Mouse (Mus musculus) ES-Bruce4 (cell line): ENCODE data around the gene Ermp1. TPM values are rescaled to one million over a fixed set of nuclear protein-coding genes. Genes with fewer than 3 reads are reported as not detected.
"Not testable (repeated sequence)": the region's sequence is repeated elsewhere in the genome, so short reads cannot be mapped to it uniquely, and the experiment has no call there.

Experiments
- H3K27ac ChIP-seq: 2 replicates; pipeline ENCODE4 v1.5.1; 2012; ENCODE audit warnings: low read length, inconsistent platforms; ENCODE audit not compliant: insufficient read depth
- H3K27me3 ChIP-seq: 2 replicates; pipeline ENCODE4 v1.6.1; 2012; ENCODE audit warnings: mild to moderate bottlenecking, low read length, inconsistent platforms; ENCODE audit not compliant: control insufficient read depth, poor library complexity, insufficient read depth, severe bottlenecking
- H3K36me3 ChIP-seq: 2 replicates; pipeline ENCODE4 v1.6.1; 2012; ENCODE audit warnings: inconsistent platforms, mild to moderate bottlenecking, low read length, moderate library complexity; ENCODE audit not compliant: control insufficient read depth, poor library complexity, insufficient read depth, severe bottlenecking
- H3K4me1 ChIP-seq: one replicate; pipeline ENCODE4 v1.8.1; 2011; ENCODE audit warnings: low read length; ENCODE audit not compliant: control insufficient read depth, insufficient read depth
- H3K4me3 ChIP-seq: 2 replicates; pipeline ENCODE4 v1.5.1; 2011; ENCODE audit warnings: low read depth, mild to moderate bottlenecking, low read length
- H3K9ac ChIP-seq: 2 replicates; pipeline ENCODE4 v1.6.1; 2012; ENCODE audit warnings: low read depth, mild to moderate bottlenecking, inconsistent platforms; ENCODE audit not compliant: poor library complexity, severe bottlenecking
- H3K9me3 ChIP-seq: replicated peaks from 2 replicates; pipeline ENCODE4 v1.6.1; 2012; ENCODE audit warnings: mild to moderate bottlenecking, low read length, inconsistent platforms; ENCODE audit not compliant: control insufficient read depth, poor library complexity, insufficient read depth, severe bottlenecking
- CTCF ChIP-seq: IDR thresholded peaks from one replicate; pipeline ENCODE4 v1.8.1; 2011; ENCODE audit warnings: low read depth, low read length
- EP300 ChIP-seq: IDR thresholded peaks from 2 replicates; pipeline ENCODE4 v1.6.1; 2011; ENCODE audit warnings: low read depth, low read length; ENCODE audit not compliant: insufficient read depth
- POLR2A ChIP-seq: IDR thresholded peaks from one replicate; pipeline ENCODE4 v1.8.1; 2011; ENCODE audit warnings: low read length; ENCODE audit not compliant: insufficient read depth
- polyA plus RNA-seq: library from polyadenylated mRNA; stranded (reverse); fragments of >200 nt; gene quantifications from 2 replicates; pipeline ENCODE4 v1.2.4, GENCODE M21; 2011; ENCODE audit warnings: low read depth; ENCODE audit not compliant: missing spikeins, insufficient read depth, insufficient read length

Gene Ermp1
- polyA plus RNA-seq, 1 experiment: 67.9 TPM

DNA sequence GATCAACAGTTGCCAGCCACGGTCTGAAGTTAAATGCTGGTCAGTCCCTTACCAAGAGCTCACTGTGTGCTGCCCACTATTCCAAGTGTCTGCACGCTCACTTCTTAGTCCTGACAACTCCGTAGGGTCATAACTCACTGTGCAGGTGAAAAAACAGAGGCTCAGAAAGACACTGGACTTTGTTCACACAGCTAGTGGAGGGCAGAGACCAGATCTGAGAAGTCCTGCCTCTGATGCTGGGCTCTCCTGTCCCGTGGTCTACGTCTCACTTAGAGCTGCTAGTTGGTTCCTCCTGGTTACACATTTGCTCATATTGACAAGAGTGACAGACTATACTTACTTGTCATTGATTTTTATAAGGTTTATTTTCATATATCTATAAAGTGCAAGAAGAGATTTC lies 49.2 kb downstream of the Ermp1 start:
- Histone ChIP-seq H3K27me3 (no peaks in the 10 kb centered on the region), H3K9me3 (no peaks in the 10 kb centered on the region), H3K36me3 (peaks cover 23% of the 10 kb centered on the region), H3K9ac (no peak overlapping the region), H3K27ac (no peak overlapping the region), H3K4me1 (no peaks in the 10 kb centered on the region), H3K4me3 (no peak overlapping the region)
- TF ChIP-seq POLR2A: no peak
- no peak for TF ChIP-seq EP300
- no peak for TF ChIP-seq CTCF

DNA sequence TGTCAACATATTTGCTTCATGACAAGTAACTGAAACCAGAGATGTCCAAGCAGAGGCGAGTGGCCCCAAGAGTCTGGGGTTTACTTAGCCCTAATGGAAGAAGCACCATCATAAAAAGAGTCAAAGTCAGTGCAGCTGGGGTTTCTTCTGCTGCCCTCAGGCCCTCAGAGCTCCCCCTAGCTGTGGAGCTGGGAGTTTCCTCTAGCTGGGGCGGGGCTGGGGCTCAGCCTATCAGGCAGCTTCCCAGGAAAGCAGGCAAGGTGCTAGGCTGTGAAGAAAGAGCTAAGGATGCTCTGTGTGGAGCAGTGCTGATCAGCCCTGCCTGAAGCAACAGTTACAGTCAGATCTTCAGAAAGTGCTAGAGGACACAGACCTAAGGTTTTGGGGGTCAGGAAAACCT lies 51.2 kb downstream of the Ermp1 start:
- Histone ChIP-seq H3K27ac (no peak overlapping the region), H3K36me3 (peaks cover 16% of the 10 kb centered on the region), H3K4me3 (no peak overlapping the region), H3K27me3 (no peaks in the 10 kb centered on the region), H3K9ac (no peak overlapping the region), H3K4me1 (peaks cover 1% of the 10 kb centered on the region), H3K9me3 (no peaks in the 10 kb centered on the region)
- no peak for TF ChIP-seq POLR2A
- peak; percentile 44 for TF ChIP-seq CTCF
- no peak for TF ChIP-seq EP300

DNA sequence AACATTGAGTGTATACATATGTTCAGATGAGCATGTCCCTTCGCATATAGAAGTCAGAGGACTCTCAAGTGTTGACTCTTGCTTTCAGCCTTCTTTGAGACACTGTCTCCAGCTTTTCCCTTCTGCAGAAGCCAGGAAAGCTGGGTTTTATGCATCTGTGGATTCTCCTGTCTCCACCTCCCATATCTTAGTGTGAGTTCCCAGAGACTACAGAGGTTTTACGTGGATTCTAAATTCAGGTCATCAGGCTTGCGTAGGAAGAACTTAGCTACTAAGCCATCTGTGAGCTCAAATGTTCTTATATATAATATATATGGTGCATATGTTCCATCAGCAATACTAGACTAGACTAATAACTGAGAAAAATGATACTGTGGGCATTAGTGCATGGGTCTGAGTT lies 51.9 kb downstream of the Ermp1 start:
- Histone ChIP-seq H3K36me3 (peaks cover 14% of the 10 kb centered on the region), H3K9me3 (no peaks in the 10 kb centered on the region), H3K27ac (no peak overlapping the region), H3K27me3 (no peaks in the 10 kb centered on the region), H3K4me1 (peaks cover 1% of the 10 kb centered on the region), H3K4me3 (no peak overlapping the region), H3K9ac (no peak overlapping the region)
- TF ChIP-seq POLR2A (no peak), CTCF (no peak), EP300 (no peak)

GRCm38 (mm10) chr19:29593783-29594182 lies 54.4 kb downstream of the Ermp1 start:
- not testable (repeated sequence) for H3K4me3 ChIP-seq, H3K36me3 ChIP-seq, H3K4me1 ChIP-seq, H3K27me3 ChIP-seq, H3K27ac ChIP-seq, H3K9me3 ChIP-seq, H3K9ac ChIP-seq

- no peak overlapping the region for H3K27ac ChIP-seq
- no peak overlapping the region for H3K4me3 ChIP-seq
- no peak for TF ChIP-seq CTCF
- no peak for TF ChIP-seq EP300
- TF ChIP-seq POLR2A: no peak
- H3K36me3 ChIP-seq: peaks cover 14% of the 10 kb centered on the region
- H3K9me3 ChIP-seq: no peaks in the 10 kb centered on the region
- no peak overlapping the region for H3K9ac ChIP-seq
- no peaks in the 10 kb centered on the region for H3K27me3 ChIP-seq
- no peaks in the 10 kb centered on the region for H3K4me1 ChIP-seq
These were observed 64.5 kb downstream of the Ermp1 start for GRCm38 (mm10) chr19:29583734-29584133.

DNA sequence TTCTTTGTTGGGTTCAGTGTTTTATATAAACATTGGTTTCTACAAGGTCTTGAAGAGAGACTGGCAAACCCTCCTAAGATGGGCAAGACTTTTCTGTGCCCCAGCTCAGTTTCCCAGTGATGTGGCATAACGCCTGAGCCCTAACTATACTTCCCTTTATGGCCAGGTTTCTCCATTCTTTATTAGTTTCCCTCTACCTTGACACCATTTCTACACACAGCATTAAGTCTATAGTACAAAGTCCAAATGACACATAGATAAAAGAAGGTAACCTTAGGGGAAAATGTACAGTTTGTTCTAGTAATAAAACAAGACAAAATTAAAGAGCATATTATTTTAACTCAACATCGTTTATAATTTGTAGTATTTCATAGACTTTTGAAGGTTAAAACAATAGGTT lies 65.8 kb downstream of the Ermp1 start:
- TF ChIP-seq EP300 (no peak), POLR2A (no peak), CTCF (no peak)
- H3K27ac ChIP-seq: no peak overlapping the region
- no peak overlapping the region for H3K9ac ChIP-seq
- H3K27me3 ChIP-seq: no peaks in the 10 kb centered on the region
- H3K4me1 ChIP-seq: no peaks in the 10 kb centered on the region
- no peaks in the 10 kb centered on the region for H3K9me3 ChIP-seq
- no peak overlapping the region for H3K4me3 ChIP-seq
- H3K36me3 ChIP-seq: peaks cover 6% of the 10 kb centered on the region

DNA sequence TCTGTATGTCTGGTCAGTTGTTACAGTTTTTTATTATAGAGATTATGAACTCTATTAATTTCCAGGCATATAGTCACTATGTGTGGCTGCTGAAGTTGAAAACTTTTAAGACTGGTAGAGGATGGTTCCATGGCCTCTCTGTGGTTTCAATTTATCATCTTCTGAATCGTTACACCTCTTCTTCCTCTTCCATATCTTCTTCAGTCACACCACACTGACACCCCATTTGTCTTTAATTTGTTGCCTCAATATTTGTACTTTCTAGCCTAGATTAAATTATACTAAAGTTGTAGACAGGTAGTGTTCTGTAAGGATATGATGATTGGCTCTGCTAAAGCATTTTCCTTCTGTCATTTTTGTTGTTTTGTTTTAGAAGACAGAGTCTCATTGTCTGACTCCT lies 81.7 kb downstream of the Ermp1 start:
- H3K36me3 ChIP-seq: no peaks in the 10 kb centered on the region
- no peaks in the 10 kb centered on the region for H3K27me3 ChIP-seq
- no peak overlapping the region for H3K9ac ChIP-seq
- TF ChIP-seq POLR2A (no peak), EP300 (no peak), CTCF (no peak)
- no peaks in the 10 kb centered on the region for H3K4me1 ChIP-seq
- H3K27ac ChIP-seq: no peak overlapping the region
- H3K9me3 ChIP-seq: no peaks in the 10 kb centered on the region
- no peak overlapping the region for H3K4me3 ChIP-seq
